Mouse (Mus musculus): ENCODE data around the gene Rcn1.

Gene Rcn1

GRCm38 (mm10) chr2:105402180-105402579 lies 3.1 kb upstream of the Rcn1 start:
- POLR2A ChIA-PET = interaction anchor here in 2 of 4 experiments (0.7 to 1.8 kb wide), 5 partner anchors 8 to 38 kb away, joined by 3 to 5 read pairs (median 3); no protein-coding TSS in a partner anchor
- CTCF ChIA-PET = no interaction called here

DNA sequence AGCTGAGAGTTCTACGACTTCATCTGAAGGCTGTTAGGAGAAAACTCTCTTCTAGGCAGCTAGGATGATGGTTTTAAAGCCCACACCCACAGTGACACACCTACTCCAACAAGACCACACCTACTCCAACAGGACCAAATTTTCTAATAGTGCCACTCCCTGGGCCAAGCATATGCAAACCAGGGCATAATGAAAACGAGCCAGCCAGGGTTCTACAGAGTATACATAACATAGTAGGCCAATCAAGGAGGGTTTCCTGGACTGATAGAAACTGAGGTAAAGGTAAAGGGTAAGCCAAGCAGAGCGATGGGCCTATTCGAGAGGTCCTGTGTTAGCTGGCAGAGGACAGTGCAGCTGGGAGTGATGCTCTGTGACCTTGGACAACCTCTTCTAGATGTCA lies 1.4 kb upstream of the Rcn1 start:
- ChIA-PET CTCF (interaction anchor here in 1 of 4 experiments (1.2 kb wide), 1 partner anchor 60 kb away, joined by 4 read pairs; no protein-coding TSS in a partner anchor), POLR2A (interaction anchor here in 2 of 4 experiments (0.6 to 3.8 kb wide), 12 partner anchors 10 to 407 kb away, joined by 3 to 24 read pairs (median 4); no protein-coding TSS in a partner anchor)

DNA sequence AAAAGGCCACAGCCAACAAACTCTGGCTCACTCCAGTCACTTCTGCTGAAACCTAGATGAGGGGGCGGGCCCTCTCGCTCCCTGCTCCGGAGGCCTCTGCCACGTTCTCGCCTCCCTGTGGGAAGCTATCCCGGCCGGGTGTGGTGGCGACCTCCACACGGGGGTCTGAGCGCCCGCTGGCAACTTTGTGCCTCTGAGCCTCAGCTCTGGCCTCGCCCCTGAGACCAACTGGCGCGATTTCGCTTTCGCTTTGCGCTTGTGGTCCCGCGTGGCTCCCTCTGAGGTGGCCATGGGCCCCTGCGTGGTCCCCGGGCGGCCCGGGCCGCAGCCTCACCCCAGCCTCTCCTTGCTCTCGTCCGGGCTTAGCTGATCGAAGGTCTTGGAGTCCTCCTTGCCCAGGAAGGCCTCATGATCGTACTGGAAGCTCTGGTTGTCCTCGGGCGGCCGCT lies 459 bp downstream of the Rcn1 start:
- POLR2A ChIA-PET = interaction anchor here in 3 of 4 experiments (0.5 to 5.8 kb wide), 36 partner anchors 9 to 845 kb away, joined by 3 to 25 read pairs (median 3); partner anchors contain the start of genes Elp4 (in 1 of the 3) and Immp1l (in 1 of the 3)
- CTCF ChIA-PET = interaction anchor here in 1 of 4 experiments (0.8 to 1.5 kb wide), 2 partner anchors 87 kb away, joined by 3 read pairs; no protein-coding TSS in a partner anchor

DNA sequence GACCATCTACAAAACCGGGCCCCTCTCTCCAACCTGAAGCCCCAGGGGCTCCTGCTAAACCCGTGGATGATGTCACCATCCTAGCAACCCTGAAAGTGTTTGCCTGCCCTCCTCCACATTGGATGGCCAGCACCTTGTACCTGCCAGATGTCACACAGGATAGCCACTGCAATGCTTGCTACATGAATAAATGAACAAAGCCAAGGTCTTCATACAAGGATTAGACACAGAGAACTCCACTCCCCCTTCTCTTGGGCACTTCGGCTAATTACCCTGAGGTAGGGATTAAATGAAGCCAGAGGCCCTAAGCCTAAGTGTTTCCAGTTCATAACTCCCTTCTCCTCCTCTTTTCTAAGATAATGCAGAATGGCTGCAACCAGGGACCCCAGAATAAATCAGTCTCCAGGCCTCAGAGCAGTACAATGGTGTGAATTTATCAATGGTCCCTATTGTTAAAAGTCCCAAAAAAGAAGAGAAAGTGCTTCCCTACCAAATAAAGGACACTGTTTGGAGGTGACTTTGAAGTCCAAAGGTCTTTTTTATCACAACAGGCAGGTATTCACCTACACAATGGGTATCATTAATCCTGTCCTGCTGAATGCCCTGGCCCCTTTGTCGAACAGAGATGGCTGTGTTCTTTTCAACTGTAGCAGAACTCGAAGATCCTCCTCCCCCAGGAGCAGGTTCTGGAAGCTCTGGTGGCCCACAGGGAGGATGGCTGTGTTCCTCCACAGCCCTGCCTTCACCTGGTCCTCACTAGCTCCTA lies 1.5 kb downstream of the Rcn1 start:
- ChIA-PET CTCF (interaction anchor here in 1 of 4 experiments (0.8 kb wide), 1 partner anchor 86 kb away, joined by 3 read pairs; no protein-coding TSS in a partner anchor), POLR2A (interaction anchor here in 3 of 4 experiments (0.6 to 5.8 kb wide), 18 partner anchors 8 to 507 kb away, joined by 3 to 25 read pairs (median 4); partner anchors contain the start of genes Elp4 (in 1 of the 3) and Immp1l (in 1 of the 3))

GRCm38 (mm10) chr2:105396066-105396465 lies 3.1 kb downstream of the Rcn1 start:
- ChIA-PET CTCF (interaction anchor here in 1 of 4 experiments (1.2 kb wide), 1 partner anchor 25 kb away, joined by 3 read pairs; no protein-coding TSS in a partner anchor), POLR2A (interaction anchor here in 2 of 4 experiments (0.6 to 5.8 kb wide), 11 partner anchors 10 to 508 kb away, joined by 3 to 25 read pairs (median 3); partner anchors contain the start of genes Elp4 (in 1 of the 2) and Immp1l (in 1 of the 2))

DNA sequence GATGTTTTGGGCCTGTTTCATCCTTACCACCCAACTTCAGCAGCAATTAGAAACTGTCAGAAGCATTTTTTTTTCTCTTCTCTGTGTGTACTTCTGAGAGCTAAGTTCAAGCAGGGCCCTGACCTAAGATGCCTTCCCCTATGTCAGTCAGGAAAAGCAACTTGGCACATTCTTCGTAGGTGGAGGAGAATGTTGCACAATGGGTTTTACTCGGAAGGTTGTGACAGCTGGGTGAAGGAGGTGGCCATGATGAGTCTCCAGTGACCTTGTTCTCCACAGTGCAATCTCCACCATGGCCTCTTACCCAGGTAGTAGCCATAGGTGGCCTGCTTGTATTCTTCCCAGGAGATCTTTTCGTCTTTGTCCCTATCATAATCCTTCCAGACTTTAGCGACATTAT lies 4.7 kb downstream of the Rcn1 start:
- CTCF ChIA-PET = interaction anchor here in 1 of 4 experiments (1.3 kb wide), 1 partner anchor 54 kb away, joined by 3 read pairs; no protein-coding TSS in a partner anchor
- POLR2A ChIA-PET = interaction anchor here in 1 of 4 experiments (1.6 to 5.8 kb wide), 4 partner anchors 8 to 24 kb away, joined by 3 to 25 read pairs (median 6); no protein-coding TSS in a partner anchor

- CTCF ChIA-PET = interaction anchor here in 2 of 4 experiments (0.5 to 0.7 kb wide), 3 partner anchors 19 to 284 kb away, joined by 3 to 5 read pairs (median 4); no protein-coding TSS in a partner anchor
- POLR2A ChIA-PET = interaction anchor here in 3 of 4 experiments (0.6 to 3.0 kb wide), 11 partner anchors 9 to 529 kb away, joined by 3 to 13 read pairs (median 4); no protein-coding TSS in a partner anchor
Observed at GRCm38 (mm10) chr2:105392514-105392913, 6.6 kb downstream of the Rcn1 start.

DNA sequence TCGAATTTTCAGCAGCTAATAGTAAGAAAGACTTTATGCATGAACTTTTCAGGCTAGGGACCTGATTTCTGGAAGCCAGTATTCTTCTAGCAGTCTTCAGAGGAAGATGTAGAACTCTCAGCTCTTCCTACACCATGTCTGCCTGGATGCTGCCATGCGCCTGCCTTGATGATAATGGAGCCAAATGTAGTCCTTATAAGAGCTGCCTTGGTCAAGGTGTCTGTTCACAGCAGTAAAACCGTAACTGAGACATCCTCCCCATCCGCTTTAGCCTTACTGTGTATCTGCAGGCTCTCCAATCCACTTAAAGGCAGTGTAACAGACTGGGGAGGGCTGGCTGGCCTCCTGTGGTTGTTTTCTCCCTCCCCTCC lies 7.7 kb downstream of the Rcn1 start:
- ChIA-PET POLR2A (interaction anchor here in 3 of 4 experiments (1.4 to 3.0 kb wide), 6 partner anchors 8 to 23 kb away, joined by 3 to 13 read pairs (median 4); no protein-coding TSS in a partner anchor), CTCF (interaction anchor here in 1 of 4 experiments (0.6 to 0.7 kb wide), 2 partner anchors 13 to 52 kb away, joined by 3 to 5 read pairs; no protein-coding TSS in a partner anchor)

DNA sequence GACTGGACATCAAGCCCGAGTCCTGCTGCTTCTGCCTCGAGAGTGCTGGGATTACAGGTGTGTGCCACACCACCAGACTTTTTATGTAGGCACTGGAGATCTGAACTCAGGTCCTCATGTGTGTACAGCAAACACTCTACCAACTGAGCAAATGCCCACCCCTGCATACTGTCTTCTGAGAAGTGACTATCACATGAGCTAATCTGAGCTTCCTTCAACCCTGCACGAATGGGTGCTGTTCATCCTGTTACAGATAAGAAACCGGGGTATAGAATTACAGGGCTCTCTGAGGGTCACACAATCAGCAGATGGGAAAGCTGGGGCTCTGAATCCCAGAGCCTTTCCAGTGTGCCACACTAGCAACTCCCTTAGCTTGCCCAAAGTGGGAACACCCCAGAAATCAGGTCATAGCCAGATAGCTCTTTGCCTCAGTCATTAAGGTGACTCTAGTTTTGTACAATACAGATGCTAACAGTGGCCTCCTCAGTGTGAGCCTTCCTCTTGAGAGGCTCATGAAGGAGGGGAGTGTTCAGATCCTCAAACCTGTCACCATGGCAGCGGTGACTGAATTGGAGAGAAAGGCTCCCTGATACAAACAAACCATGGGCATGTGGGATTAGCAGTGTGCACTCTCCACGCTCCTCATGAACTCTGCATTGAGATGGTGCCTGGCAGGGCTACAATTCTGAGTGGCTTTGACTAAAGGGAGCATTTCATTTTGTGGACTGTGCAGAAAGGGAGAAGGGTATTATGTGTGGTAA lies 8.3 kb downstream of the Rcn1 start:
- POLR2A ChIA-PET = interaction anchor here in 3 of 4 experiments (1.4 to 3.0 kb wide), 7 partner anchors 7 to 23 kb away, joined by 3 to 24 read pairs (median 4); partner anchors contain the start of gene Rcn1 (in 1 of the 3)

DNA sequence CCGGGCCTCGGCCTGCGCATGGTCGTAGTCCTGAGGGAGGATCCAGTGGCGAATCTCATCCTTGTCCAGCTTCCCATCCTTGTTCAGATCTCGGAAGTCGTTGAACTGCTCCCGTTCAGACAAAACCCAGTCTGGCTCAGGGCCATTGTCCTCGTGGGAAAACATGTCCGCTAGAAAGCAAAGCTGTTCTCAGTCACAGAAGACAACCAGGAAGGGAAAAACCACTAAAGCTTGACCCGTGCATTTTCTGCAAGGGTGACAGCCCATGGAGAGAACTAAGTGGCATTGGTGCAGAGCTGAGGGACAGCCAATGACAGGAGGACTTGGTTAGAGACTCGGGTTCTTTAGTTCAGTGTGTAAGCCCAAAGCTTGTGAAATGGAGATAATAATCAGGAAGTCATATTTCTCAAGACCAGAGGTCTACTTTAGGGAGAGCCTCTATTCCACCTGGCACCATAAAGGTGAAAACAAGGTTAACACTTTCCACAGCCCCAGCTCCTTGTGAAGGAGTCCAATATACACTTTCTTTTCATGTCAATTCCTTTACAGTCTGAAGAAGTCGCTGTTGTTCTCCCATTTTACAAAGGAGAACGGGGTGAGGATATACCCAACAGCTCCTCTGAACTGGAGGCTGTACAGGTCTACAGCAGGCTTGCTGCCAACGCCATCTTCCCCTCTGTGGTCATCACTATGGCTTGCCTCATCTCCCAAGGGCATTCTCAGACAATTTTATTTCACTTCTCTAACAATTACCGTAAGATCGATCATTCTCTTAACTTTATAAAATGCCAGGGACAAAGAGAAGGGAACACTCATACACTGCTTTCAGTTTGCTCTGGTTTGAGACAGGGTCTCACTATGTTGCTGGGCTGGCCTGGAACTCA lies 9.9 kb downstream of the Rcn1 start:
- ChIA-PET CTCF (no interaction called here), POLR2A (interaction anchor here in 3 of 4 experiments (0.6 to 2.8 kb wide), 10 partner anchors 9 to 515 kb away, joined by 3 to 24 read pairs (median 3); partner anchors contain the start of genes Elp4 (in 1 of the 3), Immp1l (in 1 of the 3) and Rcn1 (in 1 of the 3))

More for the DNA sequence above, 8.3 kb downstream of the Rcn1 start:
- CTCF ChIA-PET = interaction anchor here in 1 of 4 experiments (0.6 kb wide), 1 partner anchor 11 kb away, joined by 4 read pairs; no protein-coding TSS in a partner anchor

DNA sequence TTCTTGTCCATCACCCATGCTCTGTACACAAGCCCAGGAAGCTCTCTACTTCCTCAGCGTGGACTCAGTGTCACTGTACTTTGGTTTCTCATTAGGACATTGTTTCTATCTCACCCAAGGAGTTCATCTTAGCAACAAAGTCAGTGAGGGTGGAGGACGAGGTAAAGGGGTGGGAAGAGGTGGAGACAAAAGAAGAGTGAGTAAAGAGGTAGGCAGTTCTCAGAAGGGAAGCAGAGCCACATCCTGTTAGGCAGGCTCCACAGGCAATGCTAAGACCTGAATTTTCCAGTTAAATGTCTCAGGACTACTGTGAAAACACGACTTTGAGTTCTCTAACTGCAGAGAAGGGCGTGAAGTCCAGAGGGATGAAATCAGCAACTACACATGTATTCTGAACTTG lies 12.7 kb downstream of the Rcn1 start:
- ChIA-PET POLR2A (interaction anchor here in 1 of 4 experiments (1.5 to 2.6 kb wide), 2 partner anchors 9 to 12 kb away, joined by 7 to 9 read pairs; partner anchors contain the start of gene Rcn1), CTCF (no interaction called here)

- POLR2A ChIA-PET = interaction anchor here in 2 of 4 experiments (1.0 to 2.6 kb wide), 4 partner anchors 10 to 44 kb away, joined by 3 to 7 read pairs (median 4); no protein-coding TSS in a partner anchor
- CTCF ChIA-PET = no interaction called here
Observed at GRCm38 (mm10) chr2:105384998-105385397, 14.1 kb downstream of the Rcn1 start.

- CTCF ChIA-PET = no interaction called here
- POLR2A ChIA-PET = interaction anchor here in 2 of 4 experiments (0.7 to 2.4 kb wide), 3 partner anchors 9 to 18 kb away, joined by 3 to 13 read pairs (median 3); partner anchors contain the start of gene Rcn1 (in 1 of the 2)
Observed at GRCm38 (mm10) chr2:105383063-105383462, 16.1 kb downstream of the Rcn1 start.

DNA sequence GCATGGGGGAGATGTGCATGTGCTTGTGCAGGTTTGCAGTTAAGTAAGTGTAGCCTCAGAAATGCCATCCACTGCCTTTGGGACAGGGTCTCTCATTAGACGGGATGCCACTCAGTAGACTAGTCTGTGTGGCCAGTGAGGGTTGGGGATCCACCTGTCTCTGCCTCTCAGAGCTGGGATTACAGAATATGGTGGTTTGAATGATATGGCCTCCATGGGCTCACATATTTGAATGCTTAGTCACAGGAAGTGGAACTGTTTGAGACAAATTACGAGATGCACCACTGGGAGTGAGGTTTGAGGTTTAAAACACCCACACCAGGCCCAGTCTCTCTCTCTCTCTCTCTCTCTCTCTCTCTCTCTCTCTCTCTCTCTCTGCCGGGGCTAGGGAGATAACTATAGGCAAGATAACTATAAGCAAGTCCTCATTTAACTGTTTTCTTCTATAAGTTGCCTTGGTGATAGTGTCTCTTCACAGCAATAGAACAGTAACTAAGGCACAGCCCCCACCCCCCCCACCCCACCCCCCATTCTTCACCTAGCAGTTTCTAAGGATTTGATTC lies 18.3 kb downstream of the Rcn1 start:
- ChIA-PET CTCF (no interaction called here), POLR2A (interaction anchor here in 2 of 4 experiments (0.7 to 0.8 kb wide), 2 partner anchors 13 to 51 kb away, joined by 3 to 12 read pairs; no protein-coding TSS in a partner anchor)

DNA sequence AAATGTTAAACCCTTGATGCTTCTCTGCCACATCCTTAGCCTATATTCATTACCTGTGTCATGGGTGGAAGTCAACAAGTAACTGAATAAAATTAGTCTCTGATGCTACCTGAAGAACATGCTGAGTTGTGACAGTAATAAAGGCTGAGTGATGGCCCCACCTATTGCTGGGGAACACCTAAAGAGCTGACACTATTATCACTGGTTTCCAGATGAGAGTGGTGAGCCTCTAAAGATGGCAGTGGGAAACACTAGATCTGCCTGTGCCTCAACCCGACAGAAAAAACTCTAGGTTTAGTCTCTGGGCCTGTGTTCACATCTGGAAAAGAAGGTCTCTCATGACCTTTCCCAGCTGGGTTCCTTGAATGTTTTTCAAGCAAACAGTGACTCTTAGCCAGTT lies 19.4 kb downstream of the Rcn1 start:
- ChIA-PET POLR2A (interaction anchor here in 3 of 4 experiments (0.6 to 1.8 kb wide), 3 partner anchors 9 to 53 kb away, joined by 4 to 12 read pairs (median 5); no protein-coding TSS in a partner anchor), CTCF (interaction anchor here in 1 of 4 experiments (0.6 kb wide), 1 partner anchor 11 kb away, joined by 4 read pairs; no protein-coding TSS in a partner anchor)

GRCm38 (mm10) chr2:105375705-105376104 lies 23.4 kb downstream of the Rcn1 start:
- CTCF ChIA-PET = no interaction called here
- POLR2A ChIA-PET = interaction anchor here in 1 of 4 experiments (1.7 kb wide), 1 partner anchor 16 kb away, joined by 5 read pairs; no protein-coding TSS in a partner anchor
